Mouse (Mus musculus) cerebellum, postnatal 25 days (tissue): ENCODE data around the gene Notch2.
A peak's percentile ranks its signal among the peaks of the same experiment; 100 is the strongest.
"Not testable (repeated sequence)": the region's sequence is repeated elsewhere in the genome, so short reads cannot be mapped to it uniquely, and the experiment has no call there.

ENCODE experiments used
- DNase-seq, 2 experiments: peaks; one replicate each; pipeline ENCODE4 v3.0.0; 2021; ENCODE audit warnings: mixed read lengths in 2 of 2

The Notch2 gene

DNA sequence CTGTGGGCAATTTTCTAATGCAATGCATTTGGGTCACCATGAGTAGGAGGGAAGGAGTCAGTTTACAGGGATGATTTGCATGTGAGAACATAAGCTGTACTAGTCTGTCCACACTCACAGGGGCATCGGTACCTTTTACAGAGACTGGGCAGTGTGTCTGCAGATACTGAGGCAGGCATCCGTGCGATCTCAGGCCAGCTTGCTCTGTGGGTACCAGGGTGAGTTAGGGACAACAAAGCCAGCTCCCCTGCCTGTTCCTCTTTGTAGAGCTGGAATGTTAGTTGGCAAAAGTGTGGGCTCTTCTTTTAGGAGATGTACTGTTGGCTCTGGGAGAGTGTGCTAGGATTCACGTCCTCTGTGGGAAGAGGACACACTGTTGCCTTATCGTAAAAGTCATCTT lies 19.6 kb downstream of the Notch2 start:
- no peak for DNase-seq

- DNase-seq, result no peak
These were observed 21.6 kb downstream of the Notch2 start for GRCm38 (mm10) chr3:98034622-98035593.

DNA sequence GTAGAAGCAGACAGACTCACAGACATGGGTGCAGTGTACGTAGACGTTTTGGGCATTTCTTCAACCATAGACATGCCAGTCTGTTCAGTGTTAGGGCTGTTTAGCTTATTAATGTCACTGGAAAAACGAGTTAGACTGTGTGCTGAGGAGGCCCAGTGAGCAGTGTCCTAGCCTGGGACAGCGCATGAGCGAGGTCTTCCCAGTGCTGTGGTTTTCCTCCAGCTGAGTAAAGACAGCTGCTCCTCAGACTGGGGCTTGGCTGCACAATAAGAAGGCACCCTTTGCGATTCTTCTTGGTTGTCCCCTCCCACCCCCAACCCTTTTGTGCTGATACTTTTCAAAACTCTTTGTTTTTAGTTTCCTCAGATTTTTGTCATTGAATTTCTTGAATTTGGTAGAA lies 22.8 kb downstream of the Notch2 start:
- no peak for DNase-seq

DNA sequence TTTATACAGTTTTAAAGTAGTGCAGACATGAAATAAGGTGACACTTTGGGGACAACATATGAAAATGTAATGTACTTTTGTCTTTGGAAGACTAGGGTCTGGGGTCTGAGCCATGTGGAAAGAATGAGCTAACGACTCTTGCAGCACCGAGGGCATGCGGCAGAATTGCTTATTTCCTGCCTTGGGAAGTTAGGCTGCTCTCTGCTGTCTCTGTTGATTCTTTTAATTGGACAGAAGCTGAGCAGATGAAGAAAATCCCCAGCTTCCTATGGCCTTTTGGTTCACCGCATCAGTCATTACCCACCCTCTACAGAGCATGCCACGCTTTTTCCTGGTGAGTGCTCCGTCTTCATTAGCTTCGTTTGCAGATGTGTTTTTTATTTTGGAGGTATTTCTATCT lies 23.8 kb downstream of the Notch2 start:
- no peak for DNase-seq

GRCm38 (mm10) chr3:98038658-98039057 lies 25.3 kb downstream of the Notch2 start:
- no peak for DNase-seq

DNA sequence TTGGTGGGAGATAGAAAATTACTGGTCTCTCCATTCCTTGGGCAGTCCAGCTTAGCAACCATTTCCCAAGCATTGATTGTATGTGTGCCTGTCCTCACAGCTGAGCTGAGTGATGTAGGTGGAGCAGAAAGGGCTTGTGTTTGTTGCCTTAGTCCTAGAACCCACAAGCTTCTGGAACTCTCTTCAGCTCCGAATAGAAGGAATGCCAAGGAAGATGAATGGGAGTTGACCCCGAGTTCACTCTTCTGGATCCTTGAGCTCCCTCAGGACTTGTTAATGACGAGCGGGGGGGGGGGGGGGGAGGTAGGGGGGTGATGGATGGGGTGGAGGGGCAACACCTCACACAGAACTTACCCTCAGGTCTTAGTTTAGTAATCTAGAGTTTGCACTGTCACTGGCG lies 25.9 kb downstream of the Notch2 start:
- no peak for DNase-seq

DNA sequence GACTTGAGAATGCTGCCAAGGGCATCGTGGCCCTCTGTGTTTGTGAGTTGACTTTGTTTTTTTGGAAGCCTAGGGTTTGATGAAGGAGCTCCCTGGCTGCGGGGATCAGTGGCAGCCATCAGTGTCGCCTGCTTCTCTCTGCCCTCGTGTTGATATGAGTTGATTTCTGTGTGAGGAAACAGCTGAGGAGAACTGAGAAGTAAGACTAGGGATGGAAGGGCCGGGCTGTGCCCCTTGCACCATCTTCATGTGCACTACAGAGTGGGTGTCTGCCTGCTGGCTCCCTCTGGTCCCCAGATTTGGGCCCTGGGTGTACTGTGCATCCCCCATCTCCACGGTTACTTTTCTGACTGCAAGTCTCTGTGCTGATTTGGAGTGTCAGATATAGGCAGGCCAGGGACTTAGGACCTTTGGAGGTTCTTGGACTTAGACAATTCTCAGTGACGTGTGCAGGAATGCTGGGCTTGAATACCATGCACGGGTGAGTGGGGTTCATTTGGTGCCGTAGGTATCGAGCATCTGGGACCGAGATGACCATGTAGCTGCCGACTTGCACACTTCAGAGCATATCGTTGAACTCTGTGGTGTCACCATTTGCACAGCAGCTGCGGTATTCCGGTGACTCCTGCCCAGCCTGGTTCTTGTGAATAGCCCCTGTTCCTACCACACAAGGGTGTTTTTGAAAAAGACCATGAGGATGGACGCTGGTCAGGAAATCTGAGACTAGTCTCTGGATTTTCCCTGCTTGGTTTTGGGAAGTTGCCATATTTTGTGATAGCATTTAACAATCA lies 26.5 kb downstream of the Notch2 start:
- no peak for DNase-seq

DNA sequence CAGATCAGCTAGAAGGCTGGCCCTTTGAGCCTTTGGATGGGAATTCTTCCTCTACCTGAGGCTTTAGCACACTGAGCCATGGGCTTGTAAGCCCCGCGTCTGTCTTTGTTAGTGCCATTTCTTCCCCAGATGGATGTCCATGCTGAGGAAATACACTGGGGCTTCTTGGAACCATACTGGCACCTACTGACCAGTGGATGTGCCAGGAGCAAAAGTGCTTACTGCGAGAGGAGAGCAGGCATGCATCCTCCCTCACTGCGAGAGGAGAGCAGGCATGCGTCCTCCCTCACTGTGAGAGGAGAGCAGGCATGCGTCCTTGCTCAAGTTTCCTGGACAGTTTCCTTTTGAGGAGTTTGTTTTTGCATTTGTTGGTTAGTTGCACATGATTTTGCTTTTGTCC lies 27.5 kb downstream of the Notch2 start:
- DNase-seq, result peak; percentile 29 to 39

DNA sequence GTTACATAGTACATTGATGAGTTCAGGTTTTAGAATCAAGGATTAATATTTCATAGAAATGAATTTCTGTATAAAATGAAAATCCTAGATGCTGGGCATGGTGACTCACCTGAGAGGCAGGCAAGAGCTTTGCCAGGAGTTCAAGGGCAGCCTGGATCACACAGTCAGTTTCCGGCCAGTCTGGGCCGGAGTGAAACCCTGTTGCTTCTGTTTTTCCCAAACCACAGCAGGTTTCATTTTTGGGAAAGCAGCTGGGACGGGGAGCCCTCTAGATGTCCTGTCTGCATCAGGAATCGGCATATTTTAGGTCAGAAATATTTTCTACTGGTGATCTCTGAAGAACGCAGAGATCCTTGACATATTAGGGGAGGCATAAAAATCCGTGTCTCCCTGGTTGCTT lies 29.0 kb downstream of the Notch2 start:
- no peak for DNase-seq

DNA sequence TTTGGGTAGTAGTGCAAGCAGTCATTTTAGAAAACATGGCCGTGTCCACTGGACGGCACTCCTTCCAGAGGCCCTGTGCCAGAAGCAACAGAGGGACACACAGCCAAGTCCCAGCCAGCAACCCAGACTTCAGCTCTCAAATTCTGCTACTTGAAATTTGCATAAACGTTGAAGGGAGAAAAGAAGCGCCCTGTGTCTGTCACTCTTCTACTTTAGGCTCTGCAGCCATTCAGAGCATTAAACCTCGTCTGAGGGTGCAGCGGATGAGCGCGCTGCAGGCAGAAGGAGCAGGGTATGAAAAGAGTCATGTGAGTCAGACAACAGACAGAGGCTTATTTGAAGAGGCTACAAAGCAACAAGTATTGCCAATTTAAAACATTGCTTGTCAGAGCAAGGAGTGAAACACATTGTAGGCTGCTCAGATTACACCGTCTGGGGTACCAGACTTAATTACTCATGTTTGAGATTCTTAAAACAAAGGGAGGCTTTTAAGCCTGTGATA lies 29.7 kb downstream of the Notch2 start:
- peak; percentile 37 to 43 for DNase-seq

DNA sequence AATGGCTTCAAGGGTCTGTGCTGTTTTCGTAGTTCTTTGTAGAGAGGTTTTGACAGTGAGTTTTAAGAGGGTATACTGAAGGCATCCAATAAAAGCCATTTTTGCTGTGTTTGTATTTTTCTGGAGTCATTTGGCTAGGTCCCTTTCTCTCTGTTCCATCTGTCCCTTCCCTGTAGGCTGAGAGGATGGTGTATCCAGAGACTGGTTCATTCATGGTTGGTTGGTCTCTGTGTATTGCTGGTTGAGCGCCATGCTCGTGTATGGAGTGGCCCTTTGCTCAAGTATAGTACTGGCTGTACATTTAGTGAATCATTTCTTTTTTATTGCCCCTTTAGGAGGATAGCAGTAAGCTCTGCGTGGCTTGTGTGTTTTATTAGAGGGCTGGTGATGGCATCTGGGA lies 30.3 kb downstream of the Notch2 start:
- no peak for DNase-seq

GRCm38 (mm10) chr3:98044768-98045368 lies 31.5 kb downstream of the Notch2 start:
- no peak for DNase-seq

- DNase-seq, result no peak
These were observed 32.3 kb downstream of the Notch2 start for GRCm38 (mm10) chr3:98045465-98046148.

DNA sequence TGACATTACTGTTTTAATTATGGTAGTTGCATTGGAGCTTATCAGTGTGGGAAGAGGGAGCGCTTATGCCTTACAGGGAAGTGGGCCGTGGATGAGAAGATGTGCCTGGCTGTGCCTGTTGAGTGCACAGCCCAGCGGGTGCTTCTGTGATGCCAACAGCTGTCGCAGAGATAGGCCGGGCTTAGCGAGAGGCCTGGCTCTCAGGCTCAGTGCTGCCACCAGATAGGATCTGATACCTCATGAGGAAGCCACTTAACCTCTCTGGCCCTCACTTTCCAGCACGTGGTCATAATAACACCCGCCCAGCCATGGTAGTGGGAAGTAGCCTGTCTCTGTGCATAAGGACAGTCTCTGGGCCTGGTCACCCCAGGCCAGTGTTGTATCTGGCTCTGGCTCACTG lies 33.0 kb downstream of the Notch2 start:
- DNase-seq, result no peak

DNA sequence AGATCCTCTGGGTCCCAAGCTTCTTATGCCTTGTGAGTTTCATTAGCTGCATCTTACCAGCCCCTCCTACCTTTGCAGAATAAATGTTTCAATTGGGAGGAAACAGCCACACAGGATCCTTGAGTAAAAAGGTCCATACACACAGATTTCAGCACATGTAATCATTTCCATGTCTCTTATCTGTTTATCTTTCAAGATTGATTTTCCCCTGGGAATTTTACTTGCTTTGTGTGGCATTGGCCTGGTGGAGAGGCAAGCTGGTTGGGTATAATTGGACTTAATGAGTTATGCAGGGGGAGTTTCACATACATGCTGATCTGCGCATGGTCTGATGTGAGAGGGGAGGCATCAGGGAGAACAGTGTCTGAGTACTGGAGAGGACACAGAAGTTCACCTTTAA lies 36.3 kb downstream of the Notch2 start:
- DNase-seq, result no peak

DNA sequence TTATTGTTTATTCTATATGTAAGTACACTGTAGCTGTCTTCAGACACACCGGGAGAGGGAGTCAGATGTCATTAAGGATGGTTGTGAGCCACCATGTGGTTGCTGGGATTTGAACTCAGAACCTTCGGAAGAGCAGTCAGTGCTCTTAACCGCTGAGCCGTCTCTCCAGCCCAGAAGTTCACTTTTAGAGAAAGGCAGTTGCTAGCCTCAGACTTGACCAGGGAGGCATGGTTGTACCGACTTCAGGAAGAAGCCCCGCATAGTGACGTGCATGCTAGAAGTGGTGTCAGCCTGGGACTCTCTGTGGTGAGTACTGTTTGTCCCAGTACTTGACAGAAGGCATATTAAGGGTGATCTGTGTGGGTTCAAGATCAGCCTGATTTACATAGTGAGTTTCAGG lies 36.8 kb downstream of the Notch2 start:
- not testable (repeated sequence) for DNase-seq

DNA sequence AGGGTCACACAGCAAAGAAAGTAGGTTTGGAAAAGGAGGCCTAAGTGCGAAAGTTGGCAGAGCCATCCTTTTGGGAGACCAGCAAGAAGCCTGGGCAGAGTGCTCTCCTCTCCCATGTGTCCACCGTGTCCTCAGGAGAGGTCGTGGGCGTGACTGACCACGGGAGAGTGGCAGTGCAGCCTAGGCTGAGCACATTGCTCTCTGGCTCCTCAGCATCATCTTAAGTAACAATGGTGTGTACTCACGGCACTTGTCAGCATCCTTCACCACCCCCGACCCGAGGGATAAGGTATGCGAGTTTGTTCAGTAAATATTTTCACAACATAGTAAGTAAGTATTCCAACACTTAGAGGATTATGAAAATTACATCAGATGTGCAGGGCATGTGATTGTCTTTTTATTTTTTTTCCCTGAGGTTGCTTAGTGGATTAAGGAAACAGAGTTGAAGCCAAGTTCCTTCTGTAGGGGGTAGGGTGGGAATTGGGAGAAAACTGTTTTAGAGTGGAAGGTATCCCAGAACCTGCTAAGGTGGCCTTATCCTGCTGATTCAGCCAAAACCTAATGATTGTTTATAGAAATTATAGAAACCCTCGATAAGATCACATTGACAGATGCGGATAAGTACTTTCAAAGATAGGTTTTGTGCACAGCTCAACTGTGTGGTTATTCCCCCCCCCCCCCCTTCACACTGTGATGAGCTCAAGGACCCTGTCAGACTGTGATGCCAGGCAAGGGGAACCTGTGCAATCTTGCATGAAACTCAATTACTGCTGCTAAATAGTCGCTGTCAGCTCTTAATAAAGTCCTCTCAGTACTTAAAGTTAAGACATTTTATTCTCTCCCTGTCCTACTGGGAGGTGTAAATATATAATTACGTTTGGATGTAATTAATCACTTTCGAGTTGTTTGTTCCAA lies 37.4 kb downstream of the Notch2 start:
- DNase-seq, result no peak

DNA sequence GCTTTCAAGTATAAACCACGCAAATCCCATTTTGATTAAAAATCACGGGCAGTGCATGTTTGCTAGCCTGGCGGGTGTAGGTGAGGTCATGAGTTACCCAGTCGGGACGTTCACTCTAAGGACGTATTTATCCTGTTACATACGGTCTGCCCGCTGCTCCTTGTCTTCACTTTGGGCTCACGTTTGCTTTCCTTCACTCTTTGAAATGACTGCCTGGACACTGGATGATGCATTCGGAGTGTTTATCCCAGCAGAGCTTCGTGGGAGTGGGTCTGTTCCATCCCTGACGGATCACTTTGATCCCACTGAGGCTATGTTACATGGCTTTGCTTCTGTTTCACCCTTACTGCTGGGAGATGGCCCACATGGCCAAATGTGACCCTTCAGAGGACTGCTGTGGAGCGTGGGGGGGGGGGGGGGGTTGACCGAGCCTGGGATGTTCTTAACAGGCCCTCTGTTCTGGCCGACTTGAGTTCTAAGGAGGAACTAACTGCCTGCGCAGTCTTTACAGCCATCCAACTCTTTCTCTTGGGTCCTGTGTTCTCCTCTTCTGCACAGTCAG lies 38.2 kb downstream of the Notch2 start:
- DNase-seq, result no peak

DNA sequence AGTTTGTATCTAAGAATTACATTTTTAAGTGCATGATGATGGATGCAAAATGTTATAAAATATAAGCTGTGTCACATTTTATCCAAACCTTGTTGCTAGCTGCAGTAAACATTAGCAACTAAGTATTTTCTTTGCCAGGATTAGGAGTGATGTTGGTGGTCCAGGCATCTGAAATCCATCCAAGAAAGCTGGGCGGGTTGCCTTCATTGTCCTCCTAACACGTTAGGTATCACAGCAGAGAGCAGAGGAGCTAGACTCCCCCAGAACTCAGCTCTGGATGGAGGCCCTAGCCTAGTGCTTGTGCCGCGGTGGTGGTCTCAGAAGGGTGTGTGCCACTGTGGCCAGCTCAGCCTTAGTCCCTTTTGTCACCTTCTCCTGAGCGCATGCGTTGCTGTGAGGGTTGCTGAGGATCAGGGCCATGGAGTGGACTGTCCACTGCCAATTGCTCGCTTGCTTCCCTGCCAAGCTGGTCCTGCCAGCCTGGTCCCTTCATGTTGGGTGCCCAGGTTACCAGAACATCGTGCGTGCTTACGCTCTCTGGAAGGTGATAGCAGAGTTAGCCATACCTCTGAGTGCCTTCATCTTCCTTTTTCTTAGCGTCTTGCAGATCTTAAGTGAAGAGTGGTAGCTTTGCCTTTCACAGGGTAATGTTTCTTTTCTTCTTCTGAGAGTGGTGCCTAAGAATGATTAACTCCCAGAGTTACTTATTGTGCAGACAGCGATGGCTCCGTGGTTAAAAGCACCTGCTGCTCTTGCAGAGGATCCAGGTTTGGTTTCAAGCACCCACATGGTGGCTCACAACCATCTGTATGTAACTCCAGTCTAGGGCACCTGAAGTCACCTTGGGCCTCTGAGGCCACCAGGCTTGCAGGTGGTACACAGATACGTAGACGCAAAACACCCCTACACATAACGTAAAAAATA lies 39.4 kb downstream of the Notch2 start:
- DNase-seq, result peak; percentile 42 to 55

DNA sequence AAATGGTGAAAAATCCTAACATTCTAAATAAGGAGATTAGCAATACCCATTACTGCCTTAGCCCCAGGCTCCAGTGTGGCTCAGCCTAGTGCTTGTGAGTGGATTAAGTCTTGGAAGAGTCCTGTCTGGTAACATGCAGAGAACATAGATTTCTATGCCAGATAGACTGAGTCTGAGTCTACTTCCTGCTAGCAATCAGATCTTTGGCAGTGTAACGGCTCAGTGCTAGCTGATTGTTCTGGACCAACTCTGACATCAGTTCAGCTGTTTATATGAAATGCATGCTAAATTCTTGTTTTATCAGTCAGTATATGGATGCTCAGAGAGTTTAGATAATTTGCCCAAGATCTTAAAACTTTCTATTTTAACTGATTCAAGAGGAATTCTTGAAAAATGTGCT lies 40.5 kb downstream of the Notch2 start:
- DNase-seq, result no peak
